In the genomic region with DNA sequence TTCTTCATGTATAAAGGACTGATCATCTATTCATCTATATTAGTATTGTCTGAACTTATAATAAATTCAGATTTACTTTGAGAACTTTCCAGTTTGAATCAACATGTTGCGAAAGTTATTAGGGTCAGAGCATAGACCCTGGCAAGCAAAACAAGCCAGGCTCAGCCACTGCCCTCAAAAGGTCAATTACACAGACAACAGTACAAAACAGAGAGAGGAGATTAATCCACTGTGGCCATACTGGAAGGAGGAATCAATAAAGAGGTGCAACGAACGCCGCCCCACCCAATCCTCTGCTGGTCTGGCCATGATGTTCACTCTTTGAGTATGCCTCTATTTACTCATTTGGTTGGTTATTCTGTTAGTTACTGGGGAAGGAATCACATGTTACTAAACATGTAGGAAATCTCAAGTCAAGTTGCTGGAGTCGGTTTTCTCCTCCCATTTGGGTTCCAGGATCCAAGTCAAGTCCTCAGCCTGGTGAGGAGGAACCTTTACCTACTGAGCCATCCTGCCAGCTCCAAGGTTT, we compare ENCODE assay signal across 15 mouse cellular contexts. TPM values are rescaled to one million over a fixed set of nuclear protein-coding genes. Genes with fewer than 3 reads are reported as not detected.
"Had no signal": no experiment of that assay in that cellular context is flagged by ENCODE, and none has a peak within 500 bp of the region (broad histone marks: within the 10 kb centered on the region; RNA-seq: fewer than 3 reads in every experiment).

No protein-coding gene starts in this region.

RNA-seq across cellular contexts. Expression of gene Bcl2a1d, which starts 20.7 kb away (rescaled TPM):
- total RNA-seq: gastrocnemius, adult 2 months; gastrocnemius, postnatal 25 days; granulocyte monocyte progenitor cell, adult 5-6 weeks; hindbrain, postnatal 0 days; layer of hippocampus, adult 18-20 months; layer of hippocampus, postnatal 36 days; left cerebral cortex, postnatal 10 days; left cerebral cortex, postnatal 4 days had no signal
- polyA plus RNA-seq: heart, embryonic 11.5 days; heart, postnatal 0 days; hindbrain, embryonic 11.5 days; hindbrain, embryonic 13.5 days; limb, embryonic 11.5 days; limb, embryonic 15.5 days; liver, embryonic 12.5 days had no signal
